Mouse (Mus musculus): ENCODE results near the gene E130208F15Rik. TPM values are rescaled to one million over a fixed set of nuclear protein-coding genes. Genes with fewer than 3 reads are reported as not detected.

The E130208F15Rik gene
- polyA plus RNA-seq, 1 experiment from 2014 or later, result not detected

DNA sequence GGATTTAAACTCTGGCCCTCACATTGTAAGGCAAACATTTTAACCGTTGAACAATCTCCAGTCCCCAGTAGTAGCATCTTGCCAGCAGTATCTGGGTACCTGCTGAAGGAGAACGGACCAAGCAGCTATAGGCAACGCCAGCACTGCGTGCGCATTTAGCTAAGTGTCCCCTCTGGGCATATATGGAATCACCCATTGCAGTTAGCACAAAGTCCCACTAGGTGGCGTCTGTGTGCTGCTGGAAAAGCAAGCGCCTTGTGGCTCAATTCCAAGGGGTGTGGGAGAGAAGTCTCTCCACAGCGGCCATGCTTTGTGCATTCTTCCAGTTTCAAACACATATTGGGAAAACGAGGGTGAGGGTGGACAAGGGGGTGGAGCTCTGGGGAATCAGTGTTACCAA is 14.8 kb downstream of the E130208F15Rik start:
- ATAC-seq (peak; percentile 43), DNase-seq (ENCODE audit: low spot score) (peak; percentile 95)
- Histone ChIP-seq H3K27me3 (replicated peaks; ENCODE audit: insufficient read depth, low read length) (no peaks in the 10 kb centered on the region), H3K36me3 (ENCODE audit: insufficient read depth, low read length) (no peaks in the 10 kb centered on the region), H3K4me3 (ENCODE audit: low read depth, low read length) (no peak overlapping the region), H3K9me3 (ENCODE audit: low read length) (no peaks in the 10 kb centered on the region), H3K4me2 (replicated peaks; ENCODE audit: low read depth, low read length) (no peak overlapping the region), H3K27ac (ENCODE audit: low read length) (no peak overlapping the region), H3K4me1 (ENCODE audit: insufficient read depth, low read depth, low read length) (peaks cover 14% of the 10 kb centered on the region), H3K9ac (replicated peaks; ENCODE audit: low read depth) (no peak overlapping the region)
- 2% methylated on average over 9 of the region's 9 CpGs for WGBS
- TF ChIP-seq EP300 (IDR thresholded peaks at IDR 0.05) (no peak), CTCF (IDR thresholded peaks at IDR 0.05) (peak; percentile 99)

DNA sequence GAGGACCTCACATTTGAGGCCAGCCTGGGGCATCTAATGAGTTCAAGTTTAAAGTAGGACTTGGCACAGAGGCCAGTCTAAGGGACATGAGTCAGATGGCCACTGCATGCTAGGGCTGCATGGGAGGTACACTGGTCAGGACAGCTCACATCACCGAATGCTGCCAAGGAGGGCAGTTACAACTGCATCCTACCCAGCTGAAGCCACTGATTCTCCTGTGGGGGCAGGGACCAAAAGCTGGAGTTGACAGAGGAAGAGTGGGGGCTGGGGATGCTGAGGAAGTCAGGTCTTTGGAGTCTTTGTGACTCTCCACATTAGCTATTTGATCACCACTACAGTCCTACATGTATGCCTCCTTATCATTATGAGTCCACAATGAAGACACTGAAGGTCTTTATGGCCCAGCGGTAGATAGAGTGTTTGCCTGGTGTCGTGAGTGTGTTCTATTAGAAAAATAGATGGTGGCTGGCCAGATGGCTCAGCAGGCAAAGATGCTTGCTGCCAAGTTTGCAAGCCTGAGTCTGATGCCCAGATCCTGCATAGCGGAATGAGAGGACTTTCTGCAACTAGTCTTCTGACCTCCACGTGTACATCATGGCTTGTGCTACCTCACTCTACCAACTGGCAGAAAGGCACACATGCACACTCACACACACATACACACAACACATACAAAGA is 18.0 kb downstream of the E130208F15Rik start:
- no peak overlapping the region for H3K9ac ChIP-seq (replicated peaks; ENCODE audit: low read depth)
- 58% methylated on average over 5 of the region's 5 CpGs for WGBS
- H3K4me3 ChIP-seq (ENCODE audit: low read depth, low read length), result no peak overlapping the region
- H3K9me3 ChIP-seq (ENCODE audit: low read length), result no peaks in the 10 kb centered on the region
- no peaks in the 10 kb centered on the region for H3K27me3 ChIP-seq (replicated peaks; ENCODE audit: insufficient read depth, low read length)
- no peak for TF ChIP-seq EP300 (IDR thresholded peaks at IDR 0.05)
- no peak for TF ChIP-seq CTCF (IDR thresholded peaks at IDR 0.05)
- ATAC-seq, result no peak
- no peak for DNase-seq (ENCODE audit: low spot score)
- no peaks in the 10 kb centered on the region for H3K36me3 ChIP-seq (ENCODE audit: insufficient read depth, low read length)
- no peak overlapping the region for H3K27ac ChIP-seq (ENCODE audit: low read length)
- no peak overlapping the region for H3K4me2 ChIP-seq (replicated peaks; ENCODE audit: low read depth, low read length)
- H3K4me1 ChIP-seq (ENCODE audit: insufficient read depth, low read depth, low read length), result no peaks in the 10 kb centered on the region

DNA sequence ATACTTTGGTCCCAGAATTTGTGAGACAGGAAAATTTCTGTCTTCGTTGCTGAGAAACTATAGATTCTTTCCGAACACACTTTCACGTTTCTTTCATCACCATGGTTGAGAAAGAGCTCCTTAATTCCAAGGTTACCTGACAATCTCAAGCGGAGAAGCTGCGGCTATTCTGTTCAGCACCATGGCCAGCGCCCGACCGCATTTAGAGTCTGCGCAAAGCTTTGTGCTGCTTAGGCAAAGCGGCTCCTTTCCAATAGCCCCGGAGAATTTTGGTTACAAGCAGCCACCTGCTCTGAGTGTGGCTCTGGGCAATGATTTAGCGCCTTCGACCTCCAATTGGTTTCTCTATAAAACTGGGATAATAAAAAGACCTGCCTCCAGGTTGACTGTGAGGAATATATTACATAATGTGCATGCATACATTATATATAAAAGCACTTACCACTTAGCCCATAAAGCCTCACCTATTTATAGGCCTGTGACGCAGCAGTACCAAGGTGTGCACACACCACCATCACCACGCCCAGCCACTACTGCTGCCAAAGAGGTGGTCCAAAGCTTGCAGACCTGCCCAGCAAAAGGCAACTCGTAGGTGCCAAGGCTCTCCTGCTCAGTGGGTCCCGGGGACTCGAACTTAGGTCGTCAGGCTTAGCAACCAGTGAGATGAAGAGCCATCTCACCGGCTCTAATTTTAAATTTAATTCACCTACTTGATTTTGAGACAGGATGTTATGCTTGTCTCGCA is 25.3 kb downstream of the E130208F15Rik start:
- whole genome bisulfite sequencing, result 25% methylated on average over 21 of the region's 21 CpGs
- H3K36me3 ChIP-seq (ENCODE audit: insufficient read depth, low read length), result no peaks in the 10 kb centered on the region
- H3K9ac ChIP-seq (replicated peaks; ENCODE audit: low read depth), result no peak overlapping the region
- DNase-seq (ENCODE audit: low spot score), result peak; percentile 74
- H3K27me3 ChIP-seq (replicated peaks; ENCODE audit: insufficient read depth, low read length), result peaks cover 19% of the 10 kb centered on the region
- H3K27ac ChIP-seq (ENCODE audit: low read length), result no peak overlapping the region
- no peak overlapping the region for H3K4me3 ChIP-seq (ENCODE audit: low read depth, low read length)
- H3K4me1 ChIP-seq (ENCODE audit: insufficient read depth, low read depth, low read length), result no peaks in the 10 kb centered on the region
- no peak overlapping the region for H3K4me2 ChIP-seq (replicated peaks; ENCODE audit: low read depth, low read length)
- ATAC-seq, result no peak
- no peaks in the 10 kb centered on the region for H3K9me3 ChIP-seq (ENCODE audit: low read length)
- TF ChIP-seq EP300 (IDR thresholded peaks at IDR 0.05) (no peak), CTCF (IDR thresholded peaks at IDR 0.05) (no peak)

DNA sequence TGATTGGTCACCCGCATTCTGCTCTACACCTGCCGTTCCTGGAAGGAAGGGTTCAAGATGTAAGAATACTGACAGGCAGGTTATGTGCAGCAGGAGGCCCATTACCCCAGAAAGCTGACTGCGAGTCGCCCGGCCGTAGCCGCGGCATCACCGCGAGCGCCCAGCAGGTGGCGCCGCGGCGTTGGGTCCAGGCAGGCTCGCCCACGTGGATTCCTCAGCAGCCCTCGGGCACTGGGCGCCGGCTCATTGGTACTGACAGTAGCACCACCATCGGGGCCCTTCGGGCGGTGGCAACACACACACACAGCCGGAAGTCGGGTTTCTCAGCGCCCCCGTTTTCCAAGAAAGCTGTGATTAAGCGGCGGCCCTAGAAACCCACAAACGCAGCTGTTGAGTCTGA is 26.3 kb downstream of the E130208F15Rik start:
- H3K9me3 ChIP-seq (ENCODE audit: low read length), result no peaks in the 10 kb centered on the region
- no peak overlapping the region for H3K4me2 ChIP-seq (replicated peaks; ENCODE audit: low read depth, low read length)
- H3K27me3 ChIP-seq (replicated peaks; ENCODE audit: insufficient read depth, low read length), result peaks cover 19% of the 10 kb centered on the region
- H3K4me3 ChIP-seq (ENCODE audit: low read depth, low read length), result no peak overlapping the region
- no peak overlapping the region for H3K27ac ChIP-seq (ENCODE audit: low read length)
- WGBS, result 4% methylated on average over 30 of the region's 30 CpGs
- H3K4me1 ChIP-seq (ENCODE audit: insufficient read depth, low read depth, low read length), result no peaks in the 10 kb centered on the region
- DNase-seq (ENCODE audit: low spot score), result peak; percentile 71
- no peak overlapping the region for H3K9ac ChIP-seq (replicated peaks; ENCODE audit: low read depth)
- TF ChIP-seq CTCF (IDR thresholded peaks at IDR 0.05) (peak; percentile 82), EP300 (IDR thresholded peaks at IDR 0.05) (no peak)
- no peaks in the 10 kb centered on the region for H3K36me3 ChIP-seq (ENCODE audit: insufficient read depth, low read length)
- ATAC-seq, result peak; percentile 33; the same call in 1 of the 2 replicates

DNA sequence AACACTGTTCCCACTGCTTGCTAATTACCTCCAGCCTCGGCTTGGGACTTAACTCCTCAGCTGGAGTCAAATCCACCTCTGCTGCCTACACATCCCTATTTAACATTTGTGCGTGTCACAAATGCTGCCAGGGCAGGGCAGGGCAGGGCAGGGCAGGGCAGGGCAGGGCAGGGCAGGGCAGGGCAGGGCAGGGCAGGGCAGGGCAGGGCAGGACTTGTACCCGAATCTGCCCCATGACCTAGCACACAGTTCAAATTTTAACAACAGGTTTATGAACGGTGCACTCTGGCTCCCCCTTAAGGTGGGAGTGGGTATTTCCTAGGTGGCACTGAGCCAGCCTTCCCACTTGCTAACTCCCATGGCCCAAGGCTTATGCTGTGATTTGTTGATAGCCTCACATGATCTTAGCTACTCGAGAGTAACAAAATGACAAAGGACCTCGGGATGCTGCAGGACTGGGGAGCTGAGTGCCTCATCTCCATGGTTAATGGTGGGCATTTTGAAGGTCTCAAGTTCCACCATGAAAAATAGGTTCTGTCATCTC is 31.8 kb downstream of the E130208F15Rik start:
- Histone ChIP-seq H3K4me1 (ENCODE audit: insufficient read depth, low read depth, low read length) (no peaks in the 10 kb centered on the region), H3K4me2 (replicated peaks; ENCODE audit: low read depth, low read length) (no peak overlapping the region), H3K4me3 (ENCODE audit: low read depth, low read length) (no peak overlapping the region), H3K9me3 (ENCODE audit: low read length) (no peaks in the 10 kb centered on the region), H3K27ac (ENCODE audit: low read length) (no peak overlapping the region), H3K27me3 (replicated peaks; ENCODE audit: insufficient read depth, low read length) (peaks cover 3% of the 10 kb centered on the region; the same call in 1 of the 2 replicates), H3K36me3 (ENCODE audit: insufficient read depth, low read length) (no peaks in the 10 kb centered on the region), H3K9ac (replicated peaks; ENCODE audit: low read depth) (no peak overlapping the region)
- WGBS, result 16% methylated on average over 6 of the region's 6 CpGs
- peak; percentile 60 for DNase-seq (ENCODE audit: low spot score)
- TF ChIP-seq CTCF (IDR thresholded peaks at IDR 0.05) (peak; percentile 82), EP300 (IDR thresholded peaks at IDR 0.05) (no peak)
- peak; percentile 65 for ATAC-seq

DNA sequence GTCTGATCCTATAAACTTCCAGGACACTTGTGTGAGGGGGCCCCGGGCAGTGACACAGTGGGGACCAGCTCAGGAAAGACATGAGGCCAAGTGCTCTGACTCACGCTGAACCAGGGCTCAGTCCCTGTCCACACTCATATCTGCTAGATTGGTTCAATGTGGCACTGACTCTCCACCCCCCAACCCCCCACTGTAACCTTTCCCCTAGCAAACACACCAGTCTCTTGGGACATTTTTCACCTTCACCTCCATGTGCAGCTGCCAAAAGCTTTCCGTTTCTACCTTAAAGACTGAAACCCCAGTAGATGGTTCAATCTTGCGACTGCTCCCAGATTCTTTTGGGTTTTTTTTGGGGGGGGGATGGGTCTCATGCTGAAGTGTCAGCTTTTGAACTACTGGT is 32.5 kb downstream of the E130208F15Rik start:
- Histone ChIP-seq H3K9ac (replicated peaks; ENCODE audit: low read depth) (no peak overlapping the region), H3K4me2 (replicated peaks; ENCODE audit: low read depth, low read length) (no peak overlapping the region), H3K4me3 (ENCODE audit: low read depth, low read length) (no peak overlapping the region), H3K4me1 (ENCODE audit: insufficient read depth, low read depth, low read length) (no peaks in the 10 kb centered on the region), H3K36me3 (ENCODE audit: insufficient read depth, low read length) (no peaks in the 10 kb centered on the region), H3K27ac (ENCODE audit: low read length) (no peak overlapping the region), H3K9me3 (ENCODE audit: low read length) (no peaks in the 10 kb centered on the region), H3K27me3 (replicated peaks; ENCODE audit: insufficient read depth, low read length) (no peaks in the 10 kb centered on the region)
- 66% methylated on average over 4 of the region's 4 CpGs for WGBS
- ATAC-seq (no peak), DNase-seq (ENCODE audit: low spot score) (no peak)
- TF ChIP-seq CTCF (IDR thresholded peaks at IDR 0.05) (no peak), EP300 (IDR thresholded peaks at IDR 0.05) (no peak)

All from lung, postnatal 0 days (tissue).